Mouse (Mus musculus) ES-E14 (cell line): Measurements from ENCODE around the gene Hist1h4a.

ENCODE experiments used
- HCFC1 ChIP-seq: IDR thresholded peaks from 2 replicates; pipeline ENCODE4 v1.6.1; 2012; ENCODE audit warnings: low read length, inconsistent platforms, borderline replicate concordance; ENCODE audit not compliant: insufficient read depth
- MAFK ChIP-seq: IDR thresholded peaks from 2 replicates; pipeline ENCODE4 v1.6.1; 2014; ENCODE audit warnings: mild to moderate bottlenecking, low read depth, low read length, inconsistent platforms; ENCODE audit not compliant: insufficient read depth
- ZC3H11A ChIP-seq: IDR thresholded peaks from 2 replicates; pipeline ENCODE4 v1.6.1; 2012; ENCODE audit warnings: low read depth, mild to moderate bottlenecking, inconsistent platforms, low read length, borderline replicate concordance

GRCm38 (mm10) chr13:23738677-23739068 is 22.4 kb downstream of the Hist1h4a start, which contains the start of gene Hist1h1c:
- 0 out of 2 replicates have a peak, but pooled peaks have one; percentile 45 for TF ChIP-seq HCFC1
- no peak for TF ChIP-seq MAFK
- TF ChIP-seq ZC3H11A: no peak
